Mouse (Mus musculus) layer of hippocampus, adult 8-10 months (tissue): ENCODE results near the gene Bin2. TPM values are rescaled to one million over a fixed set of nuclear protein-coding genes. Genes with fewer than 3 reads are reported as not detected.

ENCODE experiments used
- microRNA-seq, 2 experiments: library from miRNA; unstranded; fragments of <30 nt; microRNA quantifications; one replicate each; pipeline ENCODE4 v1.2.0; 2022
- total RNA-seq, 4 experiments: library from RNA; stranded (reverse); gene quantifications; 2 replicates each; pipeline ENCODE4 v1.2.4; 2022

Bin2 gene
- total RNA-seq, 4 experiments from 2014 or later: 4.5 to 15.9 (median 9.7) TPM

Small RNA genes within 50 kb of the gene (microRNA-seq; reads per million reads assigned to microRNA genes)
- gene Mir6961: 0 reads per million in 2 experiments

Other genes starting within 250 kb of the Bin2 start
- not detected for gene Gm5475, start 247.4 kb downstream of the Bin2 start, total RNA-seq
- 10 to 100 TPM; 54.1 to 68.5 (median 60.4) TPM for gene Slc11a2, start 244.5 kb downstream of the Bin2 start, total RNA-seq
- 10 to 100 TPM; 57.2 to 67.6 (median 62.7) TPM for gene Letmd1, start 200.5 kb downstream of the Bin2 start, total RNA-seq
- 10 to 100 TPM; 22.7 to 26.3 (median 24.6) TPM for gene Csrnp2, start 174.1 kb downstream of the Bin2 start, total RNA-seq
- 10 to 100 TPM; 31.4 to 41.1 (median 36.5) TPM for gene Tfcp2, start 117.5 kb downstream of the Bin2 start, total RNA-seq
- 100 to 1,000 TPM in 3 of 4 experiments, 10 to 100 TPM in 1; 99.4 to 115 (median 109) TPM for gene Pou6f1, start 69.6 kb downstream of the Bin2 start, total RNA-seq
- 100 to 1,000 TPM; 106 to 135 (median 115) TPM for gene Dazap2, start 54.2 kb downstream of the Bin2 start, total RNA-seq
- gene Smagp, start 32.6 kb downstream of the Bin2 start, total RNA-seq: 1 to 10 TPM; 1.4 to 4.3 (median 2.7) TPM
- 1 to 10 TPM in 3 of 4 experiments, under 1 TPM in 1; 0.68 to 7.5 (median 5.7) TPM for gene Cela1, start 18.4 kb upstream of the Bin2 start, total RNA-seq
- gene Galnt6, start 59.8 kb upstream of the Bin2 start, total RNA-seq: 10 to 100 TPM in 2 of 4 experiments, 1 to 10 TPM in 2; 8.8 to 14.4 (median 11.5) TPM
- gene Slc4a8, start 92.2 kb upstream of the Bin2 start, total RNA-seq: 10 to 100 TPM; 67.0 to 90.0 (median 75.9) TPM
- gene Scn8a, start 200.3 kb upstream of the Bin2 start, total RNA-seq: 100 to 1,000 TPM; 205 to 269 (median 234) TPM